Mouse (Mus musculus) fat pad, adult 2 months (tissue): ENCODE measurements around the gene Dlx3.

ENCODE experiments used
- DNase-seq: peaks from one replicate; pipeline ENCODE4 v3.0.0-alpha.2; 2011; ENCODE audit warnings: low read depth, low spot score; ENCODE audit errors: extremely low read depth

Gene Dlx3

DNA sequence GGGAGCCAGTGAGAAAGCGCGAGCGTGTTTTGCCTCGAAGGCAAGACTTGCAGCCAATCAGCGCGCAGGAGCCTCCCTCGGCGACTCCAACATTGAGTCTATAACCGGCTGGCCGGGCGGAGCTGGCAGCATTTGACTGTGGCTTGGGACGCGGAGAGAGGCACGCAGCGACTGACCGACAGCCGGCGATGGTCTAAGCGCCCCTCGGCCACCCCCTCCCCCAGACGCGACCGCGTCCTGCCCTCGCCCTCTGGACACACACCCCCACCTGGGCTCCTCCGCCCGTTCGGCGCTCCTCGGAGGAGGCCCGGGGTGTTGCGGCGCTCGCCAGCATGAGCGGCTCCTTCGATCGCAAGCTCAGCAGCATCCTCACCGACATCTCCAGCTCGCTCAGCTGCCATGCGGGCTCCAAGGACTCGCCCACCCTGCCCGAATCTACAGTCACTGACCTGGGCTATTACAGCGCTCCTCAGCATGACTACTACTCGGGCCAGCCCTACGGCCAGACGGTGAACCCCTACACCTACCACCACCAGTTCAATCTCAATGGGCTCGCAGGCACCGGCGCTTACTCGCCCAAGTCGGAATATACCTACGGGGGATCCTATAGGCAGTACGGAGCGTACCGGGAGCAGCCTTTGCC lies at the start of gene Dlx3:
TSS of gene Dlx3 (plus strand) at position 130 of the 643 bp plus-strand sequence.
- no peak for DNase-seq

DNA sequence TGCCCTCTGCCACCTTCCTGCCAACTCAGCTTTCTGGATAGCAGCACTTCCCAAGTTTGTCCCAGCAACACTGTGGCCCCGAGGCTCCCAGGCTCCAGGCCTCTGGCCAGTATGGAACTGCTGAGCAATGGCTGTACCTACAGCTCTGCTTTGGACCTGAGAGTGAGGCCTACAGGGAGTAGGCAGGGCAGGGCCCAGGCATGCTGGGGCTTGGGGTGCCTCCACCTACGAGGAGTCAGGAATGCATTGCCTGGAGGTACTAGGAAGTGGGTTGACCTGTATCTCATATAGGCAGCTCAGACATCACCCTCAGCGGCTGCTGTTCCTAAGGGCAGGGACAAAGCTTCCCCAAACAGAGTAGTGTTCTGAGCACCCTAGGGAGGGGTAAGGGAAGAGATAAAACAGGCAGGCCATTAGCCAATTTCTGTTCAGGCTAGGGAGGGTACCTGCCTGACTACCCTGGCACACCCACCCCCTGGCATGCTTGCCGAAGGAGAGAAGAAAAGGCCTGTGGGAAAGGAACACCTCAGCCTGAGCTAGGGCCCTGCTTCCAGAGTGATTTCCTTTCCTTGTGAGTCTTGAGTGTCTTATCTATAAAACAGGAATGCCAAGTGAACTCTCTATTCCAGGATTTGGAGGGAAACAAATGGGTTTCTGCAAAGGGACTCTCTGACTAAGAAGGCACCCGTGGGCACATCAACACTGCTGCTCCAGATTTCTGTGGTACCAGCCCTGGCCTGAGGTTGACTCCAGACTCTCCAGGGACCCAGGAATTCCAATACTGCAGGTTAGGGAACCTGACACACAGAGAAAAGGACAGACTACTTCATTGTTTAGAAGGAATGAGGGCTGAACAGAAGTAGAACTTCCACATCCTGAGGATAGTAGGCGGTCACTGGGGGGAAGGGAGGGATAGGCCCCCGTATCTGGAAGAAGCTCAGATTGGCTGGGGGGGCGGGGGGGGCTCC lies 49.5 kb upstream of the Dlx3 start:
- peak; percentile 61 for DNase-seq

DNA sequence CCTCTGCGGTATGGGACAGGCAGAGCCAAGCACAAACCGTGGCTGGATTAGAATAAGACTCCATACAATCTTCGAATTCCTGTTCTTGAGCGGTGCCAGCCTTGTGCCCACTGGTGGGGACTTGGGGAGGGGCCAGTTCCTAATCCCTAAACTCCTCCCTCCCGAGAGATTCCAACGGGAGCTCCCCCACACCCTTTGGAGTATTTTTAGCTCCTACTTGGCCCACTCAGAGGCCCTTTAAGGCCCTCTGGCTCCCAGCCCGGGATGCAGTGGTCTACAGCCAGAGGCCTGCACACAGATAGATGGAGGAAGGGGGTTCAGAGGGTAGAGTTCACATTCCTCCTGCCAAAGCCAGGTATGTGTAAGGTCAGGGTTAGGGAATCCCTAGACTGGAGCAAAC lies 48.7 kb upstream of the Dlx3 start:
- DNase-seq = no peak

DNA sequence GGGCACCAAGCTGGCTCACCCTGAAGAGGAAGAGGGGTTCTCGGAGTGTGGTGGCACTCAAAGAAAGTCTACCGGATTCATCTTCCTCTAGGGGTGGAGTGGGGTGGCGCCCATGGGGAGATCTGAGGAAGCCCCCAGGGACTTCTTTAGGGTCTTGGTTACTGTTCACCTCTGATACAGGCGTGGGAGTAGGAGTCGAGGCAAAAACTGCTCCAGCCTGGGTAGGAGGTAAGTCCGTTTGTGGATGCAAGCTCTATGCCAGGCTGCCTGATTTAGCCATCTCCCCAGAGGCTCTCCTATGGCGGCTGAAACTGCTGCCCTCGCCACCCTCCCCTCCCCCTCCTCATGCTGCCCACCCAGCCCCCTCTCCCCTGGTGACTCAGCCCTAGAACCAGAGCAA lies 47.8 kb upstream of the Dlx3 start:
- no peak for DNase-seq

DNA sequence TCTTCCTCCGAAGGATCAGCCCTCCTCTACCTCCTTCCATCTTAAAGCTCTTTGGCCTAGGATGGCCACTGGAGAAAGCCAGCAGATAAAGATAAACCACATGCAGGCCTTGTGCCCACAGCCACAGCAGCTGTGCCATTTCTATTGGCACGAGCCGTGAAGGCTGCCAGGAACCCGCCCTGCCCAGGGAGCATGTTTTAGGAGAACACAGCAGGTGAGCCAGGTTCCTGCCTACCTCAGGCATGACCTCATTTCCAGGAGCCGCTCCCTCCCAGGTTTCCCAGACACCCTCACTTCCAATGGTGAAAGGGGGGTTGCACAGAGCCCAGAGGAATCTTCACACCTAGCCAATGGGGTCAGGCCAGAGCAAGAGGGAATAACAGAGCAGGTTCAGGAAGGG lies 47.1 kb upstream of the Dlx3 start:
- no peak for DNase-seq

DNA sequence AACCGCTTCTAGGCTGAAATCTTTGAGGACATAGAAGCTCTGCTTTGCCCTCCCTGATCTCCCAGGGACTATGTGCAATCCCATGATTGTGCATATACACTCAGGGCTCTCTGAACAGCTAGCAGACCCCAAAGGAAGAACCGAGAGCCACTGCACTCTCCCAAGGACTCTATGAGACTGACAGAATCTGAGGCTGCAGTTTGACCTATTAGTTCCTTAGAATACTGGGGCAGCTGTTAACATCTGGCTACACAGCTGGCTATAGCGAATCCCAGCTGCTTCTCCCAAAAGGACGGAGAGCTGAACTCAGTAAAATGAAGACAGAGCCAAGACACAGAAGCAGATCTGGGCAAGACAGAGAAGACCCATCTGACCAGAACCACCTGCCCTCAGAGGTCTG lies 46.1 kb upstream of the Dlx3 start:
- no peak for DNase-seq

DNA sequence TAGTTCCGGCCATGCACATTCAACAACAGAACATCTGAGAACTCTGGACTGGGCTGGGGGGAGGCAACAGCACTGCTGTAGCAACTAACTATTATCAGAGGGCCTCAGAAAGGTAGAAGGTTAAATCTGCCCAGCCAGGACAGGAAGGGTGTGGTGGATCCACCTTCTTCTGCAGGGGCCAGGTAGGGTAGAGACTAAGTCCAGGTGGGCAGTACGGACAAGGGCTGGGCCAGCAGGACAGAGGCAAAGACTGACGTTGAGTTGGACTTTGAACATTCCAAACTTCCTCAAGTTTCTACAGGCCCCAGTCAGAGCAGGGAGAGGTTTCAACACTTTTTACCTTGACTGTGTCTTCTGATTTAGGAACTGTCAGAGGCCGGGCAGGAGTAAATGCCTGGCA lies 45.2 kb upstream of the Dlx3 start:
- DNase-seq = no peak

DNA sequence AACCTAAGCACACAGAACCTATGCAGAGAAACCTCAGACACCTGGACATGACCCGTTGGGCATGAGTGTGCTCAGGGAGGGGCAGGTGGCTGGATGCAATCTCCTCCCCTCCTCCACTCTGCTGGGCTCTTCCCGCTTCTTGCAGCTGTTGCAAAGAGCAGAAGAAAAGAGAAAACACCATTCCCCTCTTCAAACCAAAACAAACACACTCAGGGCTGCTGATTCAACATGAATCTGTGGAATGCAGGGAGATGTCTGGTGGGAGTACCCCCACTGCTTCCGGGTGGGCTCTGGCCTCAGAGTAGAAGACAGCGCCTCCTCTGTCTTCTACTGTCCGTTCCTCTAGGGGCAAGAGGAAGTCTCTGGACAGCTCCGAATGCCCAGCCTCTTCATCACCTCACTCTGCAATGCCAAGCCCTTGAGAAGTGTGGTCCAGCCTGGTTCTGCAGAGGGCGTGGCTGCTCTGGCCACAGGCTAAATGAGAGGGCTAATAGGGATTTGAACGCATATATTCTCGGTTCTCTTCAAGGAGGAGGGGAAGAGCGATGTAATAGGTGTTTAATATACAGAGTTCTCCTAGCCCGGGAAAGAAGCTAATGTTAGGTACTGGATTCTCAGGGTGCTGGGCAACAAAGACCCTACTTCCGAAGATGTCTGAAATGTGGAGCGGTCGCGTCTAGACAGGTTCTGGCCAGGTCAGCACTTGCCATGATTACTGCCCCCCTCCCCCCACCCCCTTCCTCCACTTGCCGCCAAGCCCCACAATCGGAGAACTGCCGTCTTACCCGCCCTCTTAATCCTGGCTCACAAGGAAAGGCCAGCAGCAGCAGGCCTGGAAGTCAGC lies 44.5 kb upstream of the Dlx3 start:
- DNase-seq = no peak

DNA sequence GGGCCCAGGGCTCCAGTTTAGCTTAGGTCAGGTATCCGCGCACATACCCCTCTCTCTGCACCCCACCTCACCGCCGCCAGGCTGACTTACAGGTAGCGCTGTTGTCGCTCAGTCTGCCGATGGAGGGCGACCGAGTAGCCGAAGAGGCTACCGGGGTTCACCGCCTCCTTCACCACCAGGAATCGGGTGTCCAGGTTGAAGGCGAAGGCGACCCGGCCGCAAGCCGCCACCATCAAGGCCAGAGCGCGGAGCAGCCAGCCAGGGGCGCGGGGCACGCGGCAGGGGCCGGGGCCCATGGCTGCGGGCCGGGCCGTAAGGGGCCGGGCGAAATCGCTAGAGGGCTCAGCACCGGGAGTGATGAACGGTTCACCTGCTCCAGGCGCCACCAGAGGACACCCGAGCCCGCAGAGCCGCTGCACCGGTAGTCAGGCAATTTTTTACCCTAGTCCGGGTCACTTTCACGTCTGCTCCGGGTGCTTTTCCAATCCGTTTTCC lies 43.8 kb upstream of the Dlx3 start:
- DNase-seq = no peak

DNA sequence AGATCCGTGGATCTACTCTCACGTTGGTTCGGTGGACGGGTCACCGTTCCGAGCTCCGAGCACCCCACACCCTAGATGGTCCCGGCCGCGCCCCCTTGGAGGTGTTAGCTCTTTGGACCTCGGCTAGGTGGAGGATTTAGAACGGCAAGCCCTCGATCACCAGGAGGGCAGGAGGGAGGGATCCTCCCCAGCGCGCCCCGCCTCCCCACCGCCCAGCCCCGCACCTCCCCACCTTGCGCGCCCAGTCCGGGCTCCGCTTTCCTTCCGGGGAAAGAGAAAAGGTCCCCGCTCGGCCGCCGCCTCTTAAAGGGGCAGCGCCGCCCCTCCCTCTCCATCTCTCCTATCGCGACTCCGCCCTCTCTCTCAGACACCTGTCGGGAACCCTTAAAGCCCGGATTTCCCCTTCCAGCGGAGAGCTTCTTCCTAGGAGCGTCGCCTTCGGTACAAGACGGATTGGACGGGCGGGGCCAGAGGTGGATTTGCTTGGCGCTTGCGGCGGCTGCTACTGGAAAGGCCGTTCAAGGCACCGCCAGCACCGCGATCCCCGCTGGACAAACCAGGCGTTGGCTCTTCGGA lies 43.3 kb upstream of the Dlx3 start, which contains the start of gene Itga3:
TSS of gene Itga3 (minus strand) at position 266 of the 576 bp plus-strand sequence.
- no peak for DNase-seq

DNA sequence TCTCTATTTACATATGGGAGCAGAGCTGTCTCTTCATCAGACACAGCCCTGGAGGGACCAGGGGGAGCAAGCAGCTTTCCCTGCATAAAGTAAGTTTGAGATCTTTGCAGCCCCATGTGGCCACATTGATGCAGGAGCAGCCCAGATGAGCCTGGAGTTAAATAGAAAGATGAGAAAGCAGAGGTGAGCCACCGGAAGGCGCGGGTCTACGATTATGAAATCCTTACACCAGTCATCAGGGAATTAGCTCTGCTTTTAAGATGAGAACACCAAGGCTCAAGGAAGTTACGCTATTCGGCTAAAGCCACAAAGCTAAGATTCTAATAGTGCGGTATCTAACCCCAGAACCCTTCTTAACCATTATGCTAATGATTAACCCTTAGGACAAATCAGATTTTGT lies 42.0 kb upstream of the Dlx3 start:
- DNase-seq = no peak

DNA sequence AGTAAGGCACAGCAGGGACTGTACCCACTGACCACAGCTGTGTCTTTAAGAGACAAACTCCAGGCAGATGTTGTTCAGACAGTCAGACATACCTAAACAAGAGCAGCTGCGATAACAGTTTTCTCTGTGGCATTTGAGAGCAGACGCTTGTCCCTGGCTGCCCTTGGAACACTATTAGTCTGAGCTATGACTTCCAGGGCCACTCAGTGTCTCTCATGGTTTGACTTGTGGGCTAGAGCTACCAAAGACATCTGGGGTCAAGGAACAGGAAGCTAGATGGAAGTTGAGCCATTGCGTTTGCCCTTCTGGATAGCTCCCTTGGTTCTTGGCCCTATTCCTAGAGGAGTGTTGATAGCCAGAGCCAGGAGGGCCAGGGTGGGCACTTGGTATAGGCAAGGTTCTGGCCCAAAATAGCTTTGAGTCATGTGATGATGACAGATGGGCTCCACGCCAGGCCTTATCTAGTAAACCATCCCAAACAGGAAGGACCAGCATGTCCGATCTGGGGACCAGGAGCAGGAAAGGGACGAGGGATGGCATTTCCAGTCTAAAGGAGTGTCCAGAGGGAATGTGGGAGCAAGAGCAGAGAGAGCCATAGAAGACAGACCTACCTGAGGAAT lies 40.6 kb upstream of the Dlx3 start:
- DNase-seq = no peak

DNA sequence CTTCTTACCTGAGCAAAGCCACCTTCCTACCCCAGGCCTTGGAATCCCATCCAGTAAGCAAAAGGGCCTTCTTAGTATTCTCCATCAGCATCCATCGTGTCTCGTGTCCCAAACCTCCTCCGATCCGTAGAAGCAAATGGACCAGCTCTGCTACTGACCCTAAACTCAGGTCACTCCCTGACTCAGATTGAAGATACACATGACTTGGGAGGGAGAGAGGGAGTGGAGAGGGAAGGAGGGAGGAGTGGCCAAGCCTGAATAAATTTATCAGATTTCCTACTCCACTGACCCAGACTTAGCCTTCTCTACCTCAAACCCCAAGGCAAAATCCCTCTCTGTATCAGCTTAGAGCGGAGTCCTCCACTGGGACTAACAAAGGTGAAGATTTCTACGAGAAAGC lies 39.1 kb upstream of the Dlx3 start:
- DNase-seq = no peak

DNA sequence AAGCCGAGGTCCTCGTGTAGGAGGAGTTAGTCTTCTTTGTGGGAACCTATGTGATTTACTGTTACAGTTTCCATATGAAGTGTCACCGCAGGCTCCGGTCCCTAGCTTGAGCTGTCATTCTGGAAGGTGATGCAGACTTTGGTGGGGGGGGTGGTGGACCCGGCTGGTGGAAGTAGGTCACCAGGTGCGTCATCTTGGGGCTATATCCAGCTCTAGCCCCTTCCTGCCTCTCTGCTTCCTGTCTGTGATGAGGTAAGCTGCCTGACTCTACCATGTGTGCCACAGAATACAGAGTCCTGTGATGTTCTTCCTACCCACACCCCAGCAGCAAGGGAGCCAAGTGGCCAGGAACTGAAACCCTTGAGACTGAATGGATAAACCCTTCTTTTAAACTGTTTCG lies 37.0 kb upstream of the Dlx3 start:
- no peak for DNase-seq

DNA sequence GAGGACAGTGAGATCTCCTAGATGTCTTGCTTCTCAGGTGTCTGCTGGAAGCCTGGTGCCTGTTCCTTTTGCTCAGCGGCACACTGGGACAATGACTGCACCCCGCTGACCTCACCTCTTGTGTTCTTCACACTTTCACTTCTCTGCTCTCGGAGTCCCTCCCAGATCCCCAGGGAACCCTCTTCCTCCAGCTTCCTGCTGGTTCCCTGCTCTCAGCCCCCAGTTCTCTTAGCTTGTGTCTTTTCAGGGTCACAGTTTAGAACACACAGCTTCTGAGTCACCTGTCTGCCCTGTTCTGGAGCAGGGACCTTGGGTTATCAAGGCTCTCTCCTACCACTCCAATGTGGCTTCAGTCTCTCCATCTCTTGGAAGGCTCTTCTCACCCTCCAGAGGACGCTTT lies 35.7 kb upstream of the Dlx3 start:
- DNase-seq = no peak

DNA sequence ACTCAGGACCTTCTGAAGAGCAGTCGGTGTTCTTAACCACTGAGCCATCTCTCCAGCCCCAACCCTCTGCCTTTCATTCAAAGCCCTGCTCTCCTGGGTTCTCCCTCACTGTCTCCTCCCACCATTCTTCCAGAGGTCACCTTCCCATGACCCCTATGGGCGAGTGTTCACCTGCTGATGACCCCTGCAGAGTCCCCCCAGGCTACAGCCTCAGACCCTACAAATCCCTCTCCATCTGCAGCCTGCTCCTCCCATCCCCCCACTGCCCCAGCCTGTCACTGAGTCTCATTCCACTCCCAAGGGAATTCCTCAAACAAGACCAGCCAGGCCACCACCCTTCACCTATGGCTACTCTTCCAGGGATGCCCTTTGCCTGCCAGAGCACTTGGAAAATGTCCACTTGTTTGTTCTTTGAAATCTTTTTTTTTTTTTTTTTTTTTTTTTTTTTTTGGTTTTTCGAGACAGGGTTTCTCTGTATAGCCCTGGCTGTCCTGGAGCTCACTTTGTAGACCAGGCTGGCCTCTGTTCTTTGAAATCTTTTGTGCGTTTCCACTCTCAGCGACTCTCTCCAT lies 35.0 kb upstream of the Dlx3 start:
- no peak for DNase-seq

DNA sequence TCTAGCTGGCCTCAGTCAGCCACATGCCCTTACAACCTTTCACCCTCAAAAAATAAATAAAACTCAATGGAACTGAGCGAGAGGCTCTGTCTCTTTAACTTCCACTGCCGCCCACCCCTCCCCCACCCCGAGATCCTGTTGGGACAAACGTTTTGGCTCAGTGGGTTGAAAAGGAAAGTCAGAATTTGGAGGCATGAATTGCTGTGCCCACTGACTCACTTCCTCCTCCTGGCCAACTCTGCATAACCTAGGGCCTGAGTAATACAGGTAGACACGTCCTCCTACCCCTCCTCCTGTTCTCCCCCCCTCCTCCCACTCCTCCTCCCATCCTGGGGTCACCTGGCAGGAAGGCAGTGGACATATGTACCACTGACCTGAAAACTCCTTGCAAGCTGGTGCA lies 34.2 kb upstream of the Dlx3 start:
- DNase-seq = no peak

DNA sequence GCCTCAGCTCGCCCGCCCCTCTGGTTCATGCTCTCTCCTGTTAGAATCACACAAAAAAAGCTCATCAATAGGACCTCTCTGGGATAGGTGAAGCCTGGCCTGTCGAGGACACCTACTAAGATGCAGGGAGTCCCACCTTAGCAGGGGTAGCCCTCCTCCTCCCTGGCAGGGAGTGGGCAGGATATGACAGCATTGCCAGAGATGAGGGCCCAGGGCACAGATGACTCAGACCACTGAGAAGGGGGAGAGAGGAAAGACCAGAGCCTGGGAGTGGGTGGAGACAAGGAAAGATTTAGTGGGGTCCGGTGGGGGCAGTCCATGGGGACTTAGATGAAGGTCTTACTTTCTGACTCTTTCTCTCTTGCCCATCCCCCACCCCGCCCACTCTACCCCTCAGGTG lies 33.7 kb upstream of the Dlx3 start:
- DNase-seq = no peak

DNA sequence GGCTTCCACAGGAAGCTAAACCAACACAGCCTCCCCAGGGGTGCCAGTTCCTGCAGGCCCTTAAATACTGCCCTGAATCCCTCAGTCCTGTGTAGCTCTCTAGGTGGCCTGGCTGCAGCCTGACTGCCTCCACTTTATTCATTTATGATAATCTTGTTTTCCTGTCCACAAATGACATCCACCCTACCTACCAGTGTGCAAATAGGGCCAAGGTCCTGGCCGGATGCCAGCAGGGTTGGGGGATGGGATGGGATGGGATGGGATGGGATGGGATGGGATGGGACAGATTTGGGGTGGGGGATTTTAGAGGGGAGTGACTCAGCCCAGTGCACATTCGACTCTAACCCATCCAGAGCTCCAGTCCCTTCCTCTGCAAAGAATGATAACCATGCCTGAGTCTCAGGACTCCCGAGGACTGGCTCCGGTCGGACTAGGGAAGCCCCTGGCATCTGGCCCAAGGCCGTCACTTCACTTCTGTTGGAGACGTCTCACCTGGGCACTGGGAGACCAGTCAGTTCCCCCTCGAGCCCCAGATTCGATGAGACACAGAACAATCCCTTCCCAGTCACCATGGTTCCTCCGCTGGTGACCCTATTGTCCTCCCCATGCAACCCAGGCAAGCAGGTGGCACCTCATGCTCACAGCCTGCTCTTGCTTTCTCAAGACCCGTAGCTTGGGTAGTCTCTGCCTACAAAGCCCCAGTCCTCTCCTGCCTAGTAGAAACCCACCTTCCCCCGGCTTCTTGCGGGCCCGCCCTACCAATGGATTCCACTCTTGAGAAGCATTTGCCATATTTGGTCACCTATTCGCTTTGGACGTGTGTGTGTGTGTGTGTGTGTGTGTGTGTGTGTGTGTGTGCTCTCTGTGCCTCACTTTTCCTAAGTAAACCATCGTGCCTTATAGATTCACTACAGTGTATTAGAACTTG lies 32.4 kb upstream of the Dlx3 start:
- no peak for DNase-seq
